Mouse (Mus musculus) kidney, embryonic 16.5 days (tissue): ENCODE measurements around the gene Filip1. TPM values are rescaled to one million over a fixed set of nuclear protein-coding genes. Genes with fewer than 3 reads are reported as not detected.
A peak's percentile ranks its signal among the peaks of the same experiment; 100 is the strongest.
"Not testable (repeated sequence)": the region's sequence is repeated elsewhere in the genome, so short reads cannot be mapped to it uniquely, and the experiment has no call there.

Source experiments
- ATAC-seq: fragments of 200-750 bp; cut with Nextera tagmentation; 2 replicates; pipeline ENCODE4 v1.8.0; 2017; ENCODE audit warnings: moderate TSS enrichment; ENCODE audit not compliant: low FRiP score, low TSS enrichment
- H3K27ac ChIP-seq: fragments of 300-500 bp; sonication (generic); 2 replicates; pipeline ENCODE4 v1.5.1; 2014; ENCODE audit warnings: low read length
- H3K27me3 ChIP-seq: fragments of 300-500 bp; sonication (generic); 2 replicates; pipeline ENCODE4 v1.6.1; 2014; ENCODE audit warnings: low read length, control low read depth, mixed read lengths; ENCODE audit not compliant: insufficient read depth
- H3K36me3 ChIP-seq: fragments of 300-500 bp; sonication (generic); 2 replicates; pipeline ENCODE4 v1.6.1; 2014; ENCODE audit warnings: low read length, control low read depth, mixed read lengths; ENCODE audit not compliant: insufficient read depth
- H3K4me1 ChIP-seq: fragments of 300-500 bp; sonication (generic); 2 replicates; pipeline ENCODE4 v1.6.1; 2014; ENCODE audit warnings: low read length, control low read depth, mixed read lengths; ENCODE audit not compliant: insufficient read depth
- H3K4me2 ChIP-seq: fragments of 300-500 bp; sonication (generic); replicated peaks from 2 replicates; pipeline ENCODE4 v1.6.1; 2014; ENCODE audit warnings: low read depth, low read length
- H3K4me3 ChIP-seq: fragments of 300-500 bp; sonication (generic); 2 replicates; pipeline ENCODE4 v1.5.1; 2014; ENCODE audit warnings: mild to moderate bottlenecking, low read length
- H3K9ac ChIP-seq: fragments of 300-500 bp; sonication (generic); replicated peaks from 2 replicates; pipeline ENCODE4 v1.6.1; 2014; ENCODE audit warnings: low read length
- H3K9me3 ChIP-seq: fragments of 300-500 bp; sonication (generic); 2 replicates; pipeline ENCODE4 v1.6.1; 2016; ENCODE audit warnings: low read length, control low read depth
- WGBS: fragments of 180-500 bp; shearing (Covaris S2); extraction: QIAGEN DNeasy Blood & Tissue Kit; methylation state at CpG from one replicate; pipeline ENCODE4 v1.1.7; 2014; 5-methylcytosine and 5-hydroxymethylcytosine counted together
- polyA plus RNA-seq: library from polyadenylated mRNA; unstranded; fragments of >200 nt; fragmentation: Nextera tagmentation; extraction: Ambion mirVana; gene quantifications from 2 replicates; pipeline ENCODE4 v1.2.1, GENCODE M21; 2015

Gene Filip1
- polyA plus RNA-seq, 1 experiment from 2014 or later: 5.2 TPM

- not testable (repeated sequence) for ATAC-seq, H3K4me2 ChIP-seq, H3K4me1 ChIP-seq, H3K4me3 ChIP-seq, H3K27me3 ChIP-seq, H3K27ac ChIP-seq, H3K9ac ChIP-seq, H3K9me3 ChIP-seq, H3K36me3 ChIP-seq
- WGBS: 87% methylated on average over 5 of the region's 5 CpGs
Observed at GRCm38 (mm10) chr9:80025347-80025746, 12.7 kb upstream of the Filip1 start.

- no peak overlapping the region for H3K27ac ChIP-seq
- peaks cover 6% of the 10 kb centered on the region for H3K4me1 ChIP-seq
- H3K9ac ChIP-seq: no peak overlapping the region
- WGBS: 64% methylated on average over 8 of the region's 8 CpGs
- H3K36me3 ChIP-seq: no peaks in the 10 kb centered on the region
- no peaks in the 10 kb centered on the region for H3K27me3 ChIP-seq
- H3K4me2 ChIP-seq: no peak overlapping the region
- no peak for ATAC-seq
- H3K4me3 ChIP-seq: no peak overlapping the region
- no peaks in the 10 kb centered on the region for H3K9me3 ChIP-seq
Observed at GRCm38 (mm10) chr9:80022821-80023220, 10.2 kb upstream of the Filip1 start.

GRCm38 (mm10) chr9:80021648-80022047 lies 9.0 kb upstream of the Filip1 start:
- WGBS: 35% methylated on average over 1 of the region's 1 CpGs
- no peaks in the 10 kb centered on the region for H3K27me3 ChIP-seq
- H3K27ac ChIP-seq: no peak overlapping the region
- no peaks in the 10 kb centered on the region for H3K36me3 ChIP-seq
- H3K9ac ChIP-seq: no peak overlapping the region
- H3K9me3 ChIP-seq: no peaks in the 10 kb centered on the region
- no peak overlapping the region for H3K4me3 ChIP-seq
- ATAC-seq: no peak
- peaks cover 3% of the 10 kb centered on the region for H3K4me1 ChIP-seq
- no peak overlapping the region for H3K4me2 ChIP-seq

DNA sequence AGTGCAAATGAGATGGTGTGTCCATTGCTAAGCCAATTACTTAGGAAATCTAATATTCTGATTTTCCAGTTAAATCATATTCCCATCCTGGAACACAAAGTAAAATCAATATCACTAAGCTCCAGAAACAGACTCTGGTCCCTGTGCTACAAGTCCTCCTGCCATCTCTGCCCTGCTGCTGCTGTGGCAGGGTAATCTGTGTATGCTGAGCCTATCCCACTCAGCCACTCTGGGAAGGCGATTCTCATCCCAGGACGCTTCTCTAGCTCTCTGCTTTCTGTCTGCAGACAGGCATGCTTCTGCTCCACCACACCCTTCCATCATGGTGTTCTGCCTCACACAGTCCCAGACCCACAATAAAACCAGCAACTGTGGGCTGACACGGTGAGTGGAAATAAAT lies 7.8 kb upstream of the Filip1 start:
- Histone ChIP-seq H3K27me3 (no peaks in the 10 kb centered on the region), H3K9ac (no peak overlapping the region), H3K4me2 (no peak overlapping the region), H3K4me1 (no peaks in the 10 kb centered on the region), H3K27ac (no peak overlapping the region), H3K36me3 (no peaks in the 10 kb centered on the region), H3K9me3 (no peaks in the 10 kb centered on the region), H3K4me3 (no peak overlapping the region)
- WGBS: 60% methylated on average over 3 of the region's 3 CpGs
- no peak for ATAC-seq

DNA sequence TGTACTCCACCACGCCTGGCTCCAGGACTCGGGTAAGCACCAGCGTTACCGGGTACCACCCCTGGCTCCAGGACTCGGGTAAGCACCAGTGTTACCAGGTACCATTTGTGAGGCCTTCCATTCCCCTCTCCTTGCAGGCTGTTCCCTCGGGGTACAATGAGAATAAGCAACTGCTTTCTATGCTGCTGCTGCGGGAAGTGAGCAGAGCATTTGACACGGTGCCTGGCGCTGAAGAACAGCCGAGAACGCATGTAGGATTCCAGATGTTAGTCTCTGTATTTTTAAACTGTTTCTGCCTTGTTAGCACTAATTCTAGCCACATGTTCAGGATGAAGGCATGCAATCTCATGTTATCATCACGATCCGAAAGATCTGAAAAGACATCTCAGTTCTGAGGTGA lies 635 bp downstream of the Filip1 start:
- H3K4me1 ChIP-seq: no peaks in the 10 kb centered on the region
- 88% methylated on average over 13 of the region's 13 CpGs for WGBS
- no peaks in the 10 kb centered on the region for H3K9me3 ChIP-seq
- H3K4me2 ChIP-seq: no peak overlapping the region
- H3K27me3 ChIP-seq: no peaks in the 10 kb centered on the region
- H3K9ac ChIP-seq: no peak overlapping the region
- ATAC-seq: no peak
- H3K4me3 ChIP-seq: no peak overlapping the region
- no peak overlapping the region for H3K27ac ChIP-seq
- no peaks in the 10 kb centered on the region for H3K36me3 ChIP-seq

- peak; percentile 42; the same call in 1 of the 2 replicates for ATAC-seq
Observed at GRCm38 (mm10) chr9:80002394-80003188, 10.1 kb downstream of the Filip1 start.

DNA sequence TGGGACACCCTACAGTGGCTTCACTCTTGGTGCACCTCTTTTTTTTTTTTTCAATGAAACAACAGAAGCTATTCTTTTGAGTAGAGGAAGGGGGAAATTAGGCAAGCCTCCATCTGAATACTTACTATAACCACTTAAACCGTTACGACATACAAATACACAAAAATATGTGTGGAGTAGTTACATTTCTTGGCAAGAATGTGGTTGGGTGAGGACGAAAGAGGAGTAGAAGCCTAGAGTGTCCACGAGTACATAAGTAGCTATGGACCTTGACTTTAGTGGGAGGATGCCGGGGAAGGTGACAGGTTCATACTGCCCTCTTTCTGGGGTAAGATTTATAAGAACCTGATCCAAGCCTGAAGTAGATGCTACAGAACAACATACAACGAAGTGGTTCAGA lies 15.4 kb downstream of the Filip1 start:
- ATAC-seq: no peak
- no peaks in the 10 kb centered on the region for H3K4me1 ChIP-seq
- no peak overlapping the region for H3K9ac ChIP-seq
- no peaks in the 10 kb centered on the region for H3K27me3 ChIP-seq
- no peak overlapping the region for H3K27ac ChIP-seq
- H3K36me3 ChIP-seq: no peaks in the 10 kb centered on the region
- no peak overlapping the region for H3K4me2 ChIP-seq
- no peaks in the 10 kb centered on the region for H3K9me3 ChIP-seq
- no peak overlapping the region for H3K4me3 ChIP-seq
- 84% methylated on average over 6 of the region's 6 CpGs for WGBS

More at GRCm38 (mm10) chr9:80002394-80003188, 10.1 kb downstream of the Filip1 start:
- Histone ChIP-seq H3K36me3 (no peaks in the 10 kb centered on the region), H3K4me3 (no peak overlapping the region), H3K9ac (no peak overlapping the region), H3K27me3 (no peaks in the 10 kb centered on the region), H3K4me1 (no peaks in the 10 kb centered on the region), H3K9me3 (no peaks in the 10 kb centered on the region), H3K27ac (no peak overlapping the region), H3K4me2 (no peak overlapping the region)
- WGBS: 47% methylated on average over 14 of the region's 14 CpGs

DNA sequence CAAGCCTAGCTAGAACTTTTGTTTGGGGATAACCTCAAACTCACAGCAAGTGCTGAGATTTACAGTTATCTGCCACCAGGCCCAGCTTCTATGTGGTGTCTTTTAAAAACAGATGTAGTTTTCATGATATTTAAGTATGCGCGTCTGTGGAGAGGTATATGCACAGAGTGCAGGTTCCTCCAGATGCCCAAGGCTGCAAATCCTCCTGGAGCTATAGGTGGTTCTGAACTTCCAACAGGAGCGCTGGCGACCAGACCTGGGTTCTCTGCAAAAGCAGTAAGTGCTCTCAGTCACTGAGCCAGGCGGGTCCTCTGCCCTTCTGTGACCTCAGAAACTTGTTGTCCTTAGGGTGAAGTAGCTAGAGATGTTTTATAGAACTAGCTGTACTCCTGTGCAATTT lies 18.4 kb downstream of the Filip1 start:
- Histone ChIP-seq H3K9me3 (no peaks in the 10 kb centered on the region), H3K4me1 (no peaks in the 10 kb centered on the region), H3K4me3 (no peak overlapping the region), H3K4me2 (no peak overlapping the region), H3K36me3 (no peaks in the 10 kb centered on the region), H3K27me3 (no peaks in the 10 kb centered on the region), H3K9ac (no peak overlapping the region), H3K27ac (no peak overlapping the region)
- no peak for ATAC-seq
- 94% methylated on average over 5 of the region's 5 CpGs for WGBS

DNA sequence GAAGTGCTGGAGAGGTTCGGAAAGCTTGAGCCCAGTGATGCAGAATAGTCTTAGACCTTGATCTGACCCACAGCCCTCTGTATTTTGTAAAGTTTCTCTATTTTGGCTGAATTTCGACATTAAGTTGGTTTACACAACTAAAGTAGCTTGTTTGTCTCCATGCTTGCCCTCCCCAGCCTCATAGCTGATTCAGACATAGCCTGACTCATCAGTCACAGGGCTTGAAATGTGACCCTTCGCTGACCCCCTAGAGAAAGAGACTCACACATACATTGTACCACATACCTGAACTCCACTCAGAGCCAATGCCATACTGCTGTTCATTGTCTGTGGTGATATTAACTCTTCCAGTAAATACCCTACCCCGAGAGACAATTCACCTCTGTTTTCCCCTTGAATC lies 19.6 kb downstream of the Filip1 start:
- H3K27ac ChIP-seq: no peak overlapping the region
- no peaks in the 10 kb centered on the region for H3K9me3 ChIP-seq
- no peaks in the 10 kb centered on the region for H3K36me3 ChIP-seq
- ATAC-seq: no peak
- H3K4me2 ChIP-seq: no peak overlapping the region
- H3K9ac ChIP-seq: no peak overlapping the region
- no peak overlapping the region for H3K4me3 ChIP-seq
- H3K4me1 ChIP-seq: no peaks in the 10 kb centered on the region
- 87% methylated on average over 4 of the region's 4 CpGs for WGBS
- no peaks in the 10 kb centered on the region for H3K27me3 ChIP-seq

DNA sequence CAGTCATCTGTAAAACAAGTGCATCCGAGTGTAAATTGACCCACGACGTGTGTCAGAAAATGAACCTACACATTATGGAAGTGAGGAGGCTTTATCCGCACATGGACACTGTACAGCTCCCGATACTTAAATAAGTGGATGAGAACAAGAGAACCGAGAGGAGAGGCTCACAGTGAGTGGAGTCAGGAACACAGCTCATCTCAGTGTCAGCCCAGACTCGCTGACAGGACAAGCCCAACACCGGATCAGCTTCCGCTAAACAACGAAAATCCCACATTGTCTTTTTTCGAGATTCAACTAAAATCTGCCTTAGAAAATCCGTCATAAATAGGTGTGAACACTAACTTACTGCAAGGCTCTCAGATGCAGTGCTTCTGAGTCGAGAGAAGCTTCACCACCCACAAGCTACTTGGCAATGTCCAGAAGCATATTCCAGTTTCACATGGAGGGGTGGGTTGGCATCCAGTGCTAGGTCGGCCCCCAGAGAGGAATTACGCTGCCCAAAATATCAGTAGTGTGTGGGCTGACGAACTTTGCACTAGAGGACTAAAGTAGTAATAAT lies 22.1 kb downstream of the Filip1 start:
- WGBS: 76% methylated on average over 16 of the region's 16 CpGs
- H3K4me1 ChIP-seq: no peaks in the 10 kb centered on the region
- no peak for ATAC-seq
- no peaks in the 10 kb centered on the region for H3K9me3 ChIP-seq
- no peak overlapping the region for H3K9ac ChIP-seq
- no peaks in the 10 kb centered on the region for H3K27me3 ChIP-seq
- H3K27ac ChIP-seq: no peak overlapping the region
- H3K4me2 ChIP-seq: no peak overlapping the region
- H3K4me3 ChIP-seq: no peak overlapping the region
- H3K36me3 ChIP-seq: no peaks in the 10 kb centered on the region
